Mouse (Mus musculus) heart, adult 2 months (tissue): ENCODE data around the gene Apoc4. TPM values are rescaled to one million over a fixed set of nuclear protein-coding genes. Genes with fewer than 3 reads are reported as not detected.

ENCODE experiments used
- DNase-seq, 2 experiments: peaks; one replicate each; pipeline ENCODE4 v3.0.0; 2021
- H3K27ac ChIP-seq: fragments of 200-600 bp; 2 replicates; pipeline ENCODE4 v1.8.1; 2022
- H3K27me3 ChIP-seq: fragments of 200-500 bp; 2 replicates; pipeline ENCODE4 v1.6.1; 2012; ENCODE audit warnings: mild to moderate bottlenecking, low read length, inconsistent platforms, mixed read lengths; ENCODE audit not compliant: control insufficient read depth, insufficient read depth
- H3K36me3 ChIP-seq: fragments of 200-500 bp; 2 replicates; pipeline ENCODE4 v1.6.1; 2012; ENCODE audit warnings: low read length, inconsistent platforms; ENCODE audit not compliant: control insufficient read depth, insufficient read depth
- H3K4me1 ChIP-seq: fragments of 200-500 bp; 2 replicates; pipeline ENCODE4 v1.6.1; 2011; ENCODE audit warnings: low read length; ENCODE audit not compliant: control insufficient read depth, insufficient read depth
- H3K4me3 ChIP-seq: fragments of 200-600 bp; 2 replicates; pipeline ENCODE4 v1.8.1; 2022
- H3K79me2 ChIP-seq: fragments of 200-500 bp; replicated peaks from 2 replicates; pipeline ENCODE4 v1.6.1; 2012; ENCODE audit warnings: mild to moderate bottlenecking, inconsistent platforms, low read length, moderate library complexity, mixed read lengths; ENCODE audit not compliant: control insufficient read depth, insufficient read depth
- H3K9ac ChIP-seq: fragments of 200-500 bp; 2 replicates; pipeline ENCODE4 v1.6.1; 2012; ENCODE audit warnings: low read depth, mild to moderate bottlenecking, control low read depth, inconsistent platforms, low read length, mixed read lengths
- CTCF ChIP-seq: fragments of 200-600 bp; IDR thresholded peaks from 2 replicates; pipeline ENCODE4 v1.8.1; 2022; ENCODE audit warnings: antibody characterized with exemption, mild to moderate bottlenecking, moderate library complexity
- EP300 ChIP-seq: fragments of 200-500 bp; IDR thresholded peaks from 2 replicates; pipeline ENCODE4 v1.6.1; 2011; ENCODE audit warnings: low read depth, low read length, control low read depth; ENCODE audit not compliant: insufficient read depth
- POLR2A ChIP-seq: fragments of 200-500 bp; IDR thresholded peaks from 2 replicates; pipeline ENCODE4 v1.6.1; 2011; ENCODE audit warnings: mild to moderate bottlenecking, low read depth, low read length, control low read depth; ENCODE audit not compliant: insufficient read depth
- WGBS: fragments of 180-500 bp; shearing (Covaris S2); methylation state at CpG from one replicate; pipeline ENCODE4 v1.1.7; 2018; 5-methylcytosine and 5-hydroxymethylcytosine counted together
- intact Hi-C: fragments of 180-260 bp; cut with DNase I; formaldehyde crosslinking; loops from one replicate; pipeline ENCODE4 v1.15.1; 2025
- polyA plus RNA-seq: library from polyadenylated mRNA; depleted of rRNA; stranded (reverse); fragments of >200 nt; gene quantifications from 2 replicates; pipeline ENCODE4 v1.2.3, GENCODE M21; 2012
- total RNA-seq, 2 experiments: library from RNA; stranded (reverse); gene quantifications; 2 replicates each; pipeline ENCODE4 v1.2.3; 2021

Apoc4 gene
- total and polyA plus RNA-seq, 3 experiments = not detected

DNA sequence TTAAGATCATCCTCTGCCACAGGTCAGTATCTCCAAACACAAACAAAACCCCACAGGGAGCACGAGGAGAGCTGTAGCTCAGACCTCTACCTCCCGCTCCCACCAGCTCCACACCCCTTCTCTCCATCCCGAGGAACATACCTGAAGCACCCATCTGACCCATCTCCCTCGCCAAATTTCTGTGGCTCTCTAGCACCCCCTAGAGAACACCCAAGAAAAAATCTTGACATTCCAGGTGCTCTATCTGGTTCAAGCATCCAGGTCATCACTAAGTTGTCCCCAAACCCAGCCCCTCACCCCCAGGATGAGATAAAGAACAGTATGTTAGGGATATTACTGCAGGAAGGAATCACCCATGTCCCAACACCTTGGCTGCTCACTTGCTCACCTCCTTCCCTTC is 31.9 kb upstream of the Apoc4 start:
- 36% methylated on average over 4 of the region's 4 CpGs for WGBS
- DNase-seq = no peak
- intact Hi-C loops = loop anchor here (1.0 kb wide), 1 partner anchor 44 kb away; no protein-coding TSS in a partner anchor
- peak; percentile 67 for TF ChIP-seq CTCF
- TF ChIP-seq EP300 = no peak
- H3K27ac ChIP-seq = no peak overlapping the region
- no peaks in the 10 kb centered on the region for H3K27me3 ChIP-seq
- no peak overlapping the region for H3K4me3 ChIP-seq
- no peaks in the 10 kb centered on the region for H3K79me2 ChIP-seq
- no peaks in the 10 kb centered on the region for H3K36me3 ChIP-seq
- peaks cover 2% of the 10 kb centered on the region for H3K4me1 ChIP-seq
- no peak overlapping the region for H3K9ac ChIP-seq

DNA sequence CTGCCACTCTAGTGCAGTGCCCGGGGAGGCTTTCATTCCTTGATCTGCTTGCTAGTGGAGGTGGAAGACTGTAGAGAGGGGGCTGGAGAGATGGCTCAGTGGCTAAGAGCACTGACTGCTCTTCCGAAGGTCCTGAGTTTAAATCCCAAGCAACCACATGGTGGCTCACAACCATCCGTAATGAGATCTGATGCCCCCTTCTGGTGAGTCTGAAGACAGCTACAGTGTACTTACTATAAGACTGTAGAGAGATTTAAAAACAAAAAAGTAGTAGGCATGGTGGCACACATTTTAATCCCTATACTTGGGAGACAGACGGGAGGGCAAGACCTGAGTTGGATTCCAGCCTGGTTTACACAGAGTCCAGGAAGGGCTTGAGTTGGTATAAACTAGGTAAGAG is 31.1 kb upstream of the Apoc4 start:
- Histone ChIP-seq H3K27me3 (no peaks in the 10 kb centered on the region), H3K36me3 (no peaks in the 10 kb centered on the region), H3K4me3 (no peak overlapping the region), H3K27ac (no peak overlapping the region), H3K9ac (no peak overlapping the region), H3K4me1 (peaks cover 2% of the 10 kb centered on the region), H3K79me2 (no peaks in the 10 kb centered on the region)
- intact Hi-C loops = no loop called here
- TF ChIP-seq EP300 (no peak), POLR2A (no peak), CTCF (peak; percentile 68)
- DNase-seq = no peak
- WGBS = 57% methylated on average over 4 of the region's 4 CpGs

DNA sequence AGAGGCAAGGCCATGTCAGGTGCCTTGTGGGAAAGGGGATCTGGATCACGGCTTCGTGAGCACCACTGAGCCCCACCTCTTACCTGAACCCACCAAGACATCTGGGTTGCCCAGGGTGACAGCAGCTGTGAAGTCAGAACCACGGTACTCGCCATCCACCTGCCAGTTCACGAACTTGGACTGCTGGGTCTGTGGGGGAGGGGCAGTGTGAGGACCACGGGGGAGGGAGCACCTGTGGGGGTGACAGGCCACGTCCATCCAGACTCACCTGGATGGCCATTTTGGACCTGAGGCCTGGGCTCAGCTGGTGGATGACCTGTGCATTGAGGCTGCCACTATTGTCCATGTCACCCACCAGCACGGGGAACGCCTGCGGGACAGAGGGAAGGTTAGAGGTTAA is 29.4 kb upstream of the Apoc4 start:
- intact Hi-C loops = no loop called here
- Histone ChIP-seq H3K27ac (no peak overlapping the region), H3K4me3 (no peak overlapping the region), H3K27me3 (no peaks in the 10 kb centered on the region), H3K4me1 (peaks cover 2% of the 10 kb centered on the region), H3K79me2 (no peaks in the 10 kb centered on the region), H3K36me3 (no peaks in the 10 kb centered on the region), H3K9ac (no peak overlapping the region)
- WGBS = 90% methylated on average over 10 of the region's 10 CpGs
- TF ChIP-seq POLR2A (no peak), CTCF (no peak), EP300 (no peak)
- no peak for DNase-seq

DNA sequence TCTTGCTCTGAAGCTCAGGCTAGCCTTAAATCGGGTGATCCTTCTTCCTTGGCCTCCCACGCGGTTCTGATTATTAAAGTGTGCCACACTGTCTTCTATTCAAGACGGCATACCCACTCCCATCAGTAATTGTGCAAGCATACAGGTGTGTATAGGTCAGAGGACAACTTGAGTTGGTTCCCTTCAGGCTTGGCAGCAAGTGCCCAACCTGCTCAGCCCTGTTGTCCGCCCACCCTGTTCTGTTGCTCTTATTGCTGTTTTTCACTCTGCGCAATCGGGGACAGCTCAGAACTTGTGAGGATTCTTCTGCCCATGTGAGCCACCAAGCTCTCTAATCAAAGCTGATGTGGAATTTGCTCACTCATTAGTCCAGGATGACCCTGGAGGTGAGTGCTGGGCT is 24.0 kb upstream of the Apoc4 start:
- TF ChIP-seq CTCF (no peak), POLR2A (no peak), EP300 (no peak)
- no peaks in the 10 kb centered on the region for H3K27me3 ChIP-seq
- H3K9ac ChIP-seq = no peak overlapping the region
- no peak overlapping the region for H3K4me3 ChIP-seq
- peaks cover 9% of the 10 kb centered on the region for H3K4me1 ChIP-seq
- H3K79me2 ChIP-seq = no peaks in the 10 kb centered on the region
- DNase-seq = no peak
- no peak overlapping the region for H3K27ac ChIP-seq
- 93% methylated on average over 7 of the region's 7 CpGs for WGBS
- intact Hi-C loops = loop anchor here (10.0 kb wide), 1 partner anchor 110 kb away; no protein-coding TSS in a partner anchor
- no peaks in the 10 kb centered on the region; the same call in 1 of the 2 replicates for H3K36me3 ChIP-seq

DNA sequence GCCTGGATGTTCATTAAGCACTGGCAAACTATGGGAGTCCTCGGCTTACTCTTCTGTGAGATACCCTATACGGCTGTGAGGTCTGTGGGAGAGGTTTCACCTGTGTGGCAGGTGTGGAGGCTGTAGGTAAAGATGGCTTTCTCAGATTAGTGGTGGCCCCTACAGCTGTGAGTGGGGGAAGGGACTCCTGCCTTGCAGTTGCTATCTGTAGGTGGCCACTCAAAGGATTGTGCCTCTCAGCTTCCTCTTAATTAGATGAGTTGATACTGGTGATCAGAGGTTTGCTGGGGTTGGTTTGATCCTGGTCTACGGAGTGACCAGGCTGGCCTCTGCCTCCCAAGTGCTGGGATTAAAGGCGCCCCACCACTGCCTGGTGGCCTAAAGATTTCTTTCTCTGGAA is 23.2 kb upstream of the Apoc4 start:
- H3K79me2 ChIP-seq = no peaks in the 10 kb centered on the region
- TF ChIP-seq POLR2A (no peak), CTCF (no peak), EP300 (no peak)
- H3K4me3 ChIP-seq = no peak overlapping the region
- H3K27me3 ChIP-seq = no peaks in the 10 kb centered on the region
- H3K4me1 ChIP-seq = peaks cover 13% of the 10 kb centered on the region
- H3K36me3 ChIP-seq = no peaks in the 10 kb centered on the region; the same call in 1 of the 2 replicates
- H3K9ac ChIP-seq = no peak overlapping the region
- intact Hi-C loops = loop anchor here (5.0 to 10.0 kb wide), 2 partner anchors 110 to 302 kb away; partner anchors contain the start of genes Ckm and Klc3
- no peak for DNase-seq
- no peak overlapping the region for H3K27ac ChIP-seq
- 91% methylated on average over 4 of the region's 4 CpGs for WGBS

DNA sequence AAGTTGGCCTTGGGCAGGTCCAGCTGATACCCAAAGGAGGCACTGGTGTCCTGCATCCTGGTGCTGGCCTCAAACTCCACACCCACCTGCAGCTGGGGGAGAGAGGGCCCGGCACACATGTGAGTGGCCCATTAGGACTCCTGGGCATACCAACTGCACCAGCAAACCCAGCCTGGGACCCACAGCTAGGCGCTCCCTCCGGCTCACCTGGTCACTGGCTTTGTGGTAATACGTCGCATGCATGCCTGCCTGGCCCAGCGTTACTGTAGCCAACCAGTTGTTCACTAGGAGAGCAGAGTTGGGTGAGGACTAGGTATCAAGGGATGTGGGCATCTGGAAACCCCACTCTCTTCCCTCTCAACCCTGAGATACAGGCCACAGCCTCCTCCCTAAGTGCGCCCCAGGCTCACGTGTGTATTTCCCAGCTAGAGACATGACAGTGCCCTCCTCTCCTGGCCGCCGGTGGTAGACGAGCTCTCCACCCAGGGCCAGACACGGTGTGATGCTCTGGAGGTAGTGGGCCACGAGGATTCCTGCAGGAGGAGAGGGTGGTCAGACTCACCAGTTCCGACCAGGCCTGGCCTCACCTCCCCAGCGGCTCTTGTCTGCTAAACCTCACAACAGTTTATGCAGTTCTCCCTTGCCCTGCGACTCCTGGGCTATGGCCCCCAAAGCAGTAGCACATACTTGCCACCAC is 21.7 kb upstream of the Apoc4 start:
- TF ChIP-seq EP300 (no peak), POLR2A (no peak), CTCF (no peak)
- intact Hi-C loops = loop anchor here (5.0 to 10.0 kb wide), 2 partner anchors 108 to 301 kb away; partner anchors contain the start of genes Ckm and Klc3
- DNase-seq = no peak
- Histone ChIP-seq H3K4me1 (peaks cover 15% of the 10 kb centered on the region), H3K9ac (no peak overlapping the region), H3K79me2 (no peaks in the 10 kb centered on the region), H3K27me3 (no peaks in the 10 kb centered on the region), H3K27ac (no peak overlapping the region), H3K4me3 (no peak overlapping the region), H3K36me3 (no peaks in the 10 kb centered on the region; the same call in 1 of the 2 replicates)
- WGBS = 94% methylated on average over 16 of the region's 16 CpGs
